In genomic region chr4:155991908-155992230, GRCm38 (mm10) we compare ENCODE assay signal across 8 mouse cellular contexts. TPM values are rescaled to one million over a fixed set of nuclear protein-coding genes. Genes with fewer than 3 reads are reported as not detected.
DNase-seq lines count a peak whose midpoint lies in the region; ATAC-seq lines count a peak whose summit lies in the region.

No protein-coding gene starts in this region.

- peak; percentile 20 for DNase-seq in heart, adult 8-10 months (ENCODE audit: low spot score)
- no peak for DNase-seq in heart, postnatal 14 days
- DNase-seq in thymus, postnatal 4 days: peak; percentile 69
- no peak for DNase-seq in thymus, postnatal 25 days
- no peak for DNase-seq in left cerebral cortex, adult 9 months (ENCODE audit: low spot score in 2 of 2)
- no peak for DNase-seq in adrenal gland, postnatal 10 days
- no peak for DNase-seq in cerebellum, adult 8-10 months

- H3K27me3 ChIP-seq in liver, embryonic 12.5 days (replicated peaks): no peaks in the 10 kb centered on the region

- peak overlapping the region; percentile 87 for H3K9ac ChIP-seq in liver, embryonic 12.5 days

- H3K36me3 ChIP-seq in liver, embryonic 12.5 days: peaks cover 25% of the 10 kb centered on the region

- no peak for ATAC-seq in liver, embryonic 12.5 days

- intact Hi-C loops in heart, postnatal 14 days (cut with DNase I): loop anchor here (2.0 to 10.0 kb wide), 2 partner anchors 41 to 113 kb away; partner anchors contain the start of gene 9430015G10Rik

- no peaks in the 10 kb centered on the region for H3K9me3 ChIP-seq in liver, embryonic 12.5 days (replicated peaks)

- H3K4me1 ChIP-seq in liver, embryonic 12.5 days: peaks cover 68% of the 10 kb centered on the region

- H3K4me2 ChIP-seq in liver, embryonic 12.5 days: peak overlapping the region; percentile 100

- peak overlapping the region; percentile 96 for H3K27ac ChIP-seq in liver, embryonic 12.5 days

- WGBS in liver, embryonic 12.5 days (ENCODE audit: insufficient replicate concordance): 12% methylated on average over 37 of the region's 37 CpGs

- peak overlapping the region; percentile 81 for H3K4me3 ChIP-seq in liver, embryonic 12.5 days

RNA-seq across cellular contexts. Expression of gene B3galt6, which starts 0.6 kb away (rescaled TPM):
- 1 to 10 TPM; 2.6 to 3.2 (median 2.8) TPM for total RNA-seq in heart, adult 8-10 months (2022)
- 1 to 10 TPM; 2.0 to 2.7 TPM for total RNA-seq in heart, postnatal 14 days (2021)
- 8.2 and 8.7 TPM in 2 replicates for polyA plus RNA-seq in liver, embryonic 12.5 days (2016; fragmentation: Nextera tagmentation; extraction: Ambion mirVana)
- 1 to 10 TPM; 5.7 to 6.1 TPM for total RNA-seq in adrenal gland, postnatal 10 days (2021)

RNA-seq across cellular contexts. Expression of gene Sdf4, which starts 0.8 kb away (rescaled TPM):
- 100 to 1,000 TPM in 1 of 4 experiments, 10 to 100 TPM in 3; 72.8 to 103 (median 87.1) TPM for total RNA-seq in heart, adult 8-10 months (2022)
- 10 to 100 TPM; 83.2 to 84.6 TPM for total RNA-seq in heart, postnatal 14 days (2021)
- 93.4 and 93.9 TPM in 2 replicates for polyA plus RNA-seq in liver, embryonic 12.5 days (2016; fragmentation: Nextera tagmentation; extraction: Ambion mirVana)
- total RNA-seq in adrenal gland, postnatal 10 days (2021): 100 to 1,000 TPM; 184 to 191 TPM

RNA-seq across cellular contexts. Expression of gene Tnfrsf4, which starts 21.8 kb away (rescaled TPM):
- total RNA-seq in heart, adult 8-10 months (2022): not detected
- under 1 TPM; 0.50 to 0.80 TPM for total RNA-seq in heart, postnatal 14 days (2021)
- 0.39 and 0.60 TPM in 2 replicates for polyA plus RNA-seq in liver, embryonic 12.5 days (2016; fragmentation: Nextera tagmentation; extraction: Ambion mirVana)
- 1 to 10 TPM; 1.9 TPM for total RNA-seq in adrenal gland, postnatal 10 days (2021)

RNA-seq across cellular contexts. Expression of gene C1qtnf12, which starts 29.8 kb away (rescaled TPM):
- total RNA-seq in heart, adult 8-10 months (2022): 10 to 100 TPM; 17.5 to 20.9 (median 18.4) TPM
- 10 to 100 TPM; 14.0 to 17.9 TPM for total RNA-seq in heart, postnatal 14 days (2021)
- polyA plus RNA-seq in liver, embryonic 12.5 days (2016; fragmentation: Nextera tagmentation; extraction: Ambion mirVana): 45.0 and 48.8 TPM in 2 replicates
- total RNA-seq in adrenal gland, postnatal 10 days (2021): 100 to 1,000 TPM; 117 to 132 TPM

RNA-seq across cellular contexts. Expression of gene Tnfrsf18, which starts 34.1 kb away (rescaled TPM):
- under 1 TPM in 2 of 4 experiments, not detected in 2; 0.25 to 0.75 TPM for total RNA-seq in heart, adult 8-10 months (2022)
- under 1 TPM in 1 of 2 experiments, not detected in 1; 0.56 TPM for total RNA-seq in heart, postnatal 14 days (2021)
- polyA plus RNA-seq in liver, embryonic 12.5 days (2016; fragmentation: Nextera tagmentation; extraction: Ambion mirVana): 0.77 and 0.99 TPM in 2 replicates
- total RNA-seq in adrenal gland, postnatal 10 days (2021): under 1 TPM; 0.51 to 0.66 TPM

Comparison
In these comparisons a context has a peak if more than half of its experiments do, and no peak if none do; other contexts are left out.
1. DNase-seq: peak in heart, adult 8-10 months (single experiment) and thymus, postnatal 4 days (single experiment); none in heart, postnatal 14 days (0 of 2), thymus, postnatal 25 days (single experiment), left cerebral cortex, adult 9 months (0 of 2), adrenal gland, postnatal 10 days (single experiment) and cerebellum, adult 8-10 months (single experiment).